Mouse (Mus musculus): Measurements from ENCODE around the gene Bend7. TPM values are rescaled to one million over a fixed set of nuclear protein-coding genes. Genes with fewer than 3 reads are reported as not detected.

Gene Bend7
- polyA plus RNA-seq, 1 experiment, result 6.1 TPM

DNA sequence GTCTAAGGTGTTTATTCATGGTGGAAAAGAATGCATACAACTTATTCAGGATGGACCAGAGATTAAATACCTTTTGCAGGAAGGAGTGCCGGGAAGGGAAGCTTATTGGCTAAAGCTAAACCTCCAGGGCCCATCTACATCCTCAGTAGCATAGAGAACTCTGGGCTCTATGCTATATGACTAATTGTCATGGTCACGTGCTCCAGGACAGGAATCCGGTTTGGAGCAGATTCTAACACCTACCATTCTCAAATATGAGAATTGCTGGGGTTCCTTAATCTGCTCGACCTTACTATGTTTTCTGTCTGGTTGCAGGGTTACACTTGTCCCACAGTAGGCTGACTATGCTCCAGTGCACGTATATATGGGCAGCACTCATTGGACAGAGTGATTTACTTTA lies 110.4 kb downstream of the Bend7 start:
- TF ChIP-seq CTCF (IDR thresholded peaks at IDR 0.05; ENCODE audit: borderline replicate concordance, extremely low read depth, insufficient read depth, insufficient read length) (no peak), POLR2A (IDR thresholded peaks at IDR 0.05; ENCODE audit: borderline replicate concordance, extremely low read depth, insufficient read depth, insufficient read length, poor library complexity, severe bottlenecking) (no peak)
- DNase-seq (ENCODE audit: low read depth), result no peak

GRCm38 (mm10) chr2:4828446-4828997 lies 110.9 kb downstream of the Bend7 start:
- no peak for DNase-seq (ENCODE audit: low read depth)
- TF ChIP-seq CTCF (IDR thresholded peaks at IDR 0.05; ENCODE audit: borderline replicate concordance, extremely low read depth, insufficient read depth, insufficient read length) (no peak), POLR2A (IDR thresholded peaks at IDR 0.05; ENCODE audit: borderline replicate concordance, extremely low read depth, insufficient read depth, insufficient read length, poor library complexity, severe bottlenecking) (no peak)

DNA sequence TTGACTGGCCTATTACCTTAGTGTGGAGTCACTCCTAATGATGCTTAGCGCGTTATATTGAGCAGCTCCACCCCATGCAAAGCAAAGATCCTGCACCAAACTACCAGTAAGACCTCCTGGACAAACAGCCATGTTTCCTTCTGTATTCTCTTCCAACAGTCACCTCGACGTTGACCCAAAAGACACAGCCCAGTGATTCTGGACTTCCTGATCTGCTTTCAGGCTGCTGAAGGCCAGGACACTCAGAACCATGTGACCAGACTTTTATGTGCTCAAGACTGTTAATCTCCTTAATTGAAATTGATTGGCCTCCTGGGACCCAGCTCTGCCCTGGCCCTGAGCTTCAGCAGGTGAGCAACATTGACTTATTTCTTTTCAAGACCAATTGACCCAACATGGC lies 111.4 kb downstream of the Bend7 start:
- DNase-seq (ENCODE audit: low read depth), result no peak
- TF ChIP-seq POLR2A (IDR thresholded peaks at IDR 0.05; ENCODE audit: borderline replicate concordance, extremely low read depth, insufficient read depth, insufficient read length, poor library complexity, severe bottlenecking) (no peak), CTCF (IDR thresholded peaks at IDR 0.05; ENCODE audit: borderline replicate concordance, extremely low read depth, insufficient read depth, insufficient read length) (no peak)

GRCm38 (mm10) chr2:4829489-4830065 lies 111.9 kb downstream of the Bend7 start:
- TF ChIP-seq POLR2A (IDR thresholded peaks at IDR 0.05; ENCODE audit: borderline replicate concordance, extremely low read depth, insufficient read depth, insufficient read length, poor library complexity, severe bottlenecking) (no peak), CTCF (IDR thresholded peaks at IDR 0.05; ENCODE audit: borderline replicate concordance, extremely low read depth, insufficient read depth, insufficient read length) (no peak)
- no peak for DNase-seq (ENCODE audit: low read depth)

- no peak for DNase-seq (ENCODE audit: low read depth)
- no peak for TF ChIP-seq CTCF (IDR thresholded peaks at IDR 0.05; ENCODE audit: borderline replicate concordance, extremely low read depth, insufficient read depth, insufficient read length)
- no peak for TF ChIP-seq POLR2A (IDR thresholded peaks at IDR 0.05; ENCODE audit: borderline replicate concordance, extremely low read depth, insufficient read depth, insufficient read length, poor library complexity, severe bottlenecking)
These were observed 113.9 kb downstream of the Bend7 start for GRCm38 (mm10) chr2:4831493-4831892.

- no peak for DNase-seq (ENCODE audit: low read depth)
- no peak for TF ChIP-seq POLR2A (IDR thresholded peaks at IDR 0.05; ENCODE audit: borderline replicate concordance, extremely low read depth, insufficient read depth, insufficient read length, poor library complexity, severe bottlenecking)
- no peak for TF ChIP-seq CTCF (IDR thresholded peaks at IDR 0.05; ENCODE audit: borderline replicate concordance, extremely low read depth, insufficient read depth, insufficient read length)
These were observed 114.5 kb downstream of the Bend7 start for GRCm38 (mm10) chr2:4832166-4832565.

DNA sequence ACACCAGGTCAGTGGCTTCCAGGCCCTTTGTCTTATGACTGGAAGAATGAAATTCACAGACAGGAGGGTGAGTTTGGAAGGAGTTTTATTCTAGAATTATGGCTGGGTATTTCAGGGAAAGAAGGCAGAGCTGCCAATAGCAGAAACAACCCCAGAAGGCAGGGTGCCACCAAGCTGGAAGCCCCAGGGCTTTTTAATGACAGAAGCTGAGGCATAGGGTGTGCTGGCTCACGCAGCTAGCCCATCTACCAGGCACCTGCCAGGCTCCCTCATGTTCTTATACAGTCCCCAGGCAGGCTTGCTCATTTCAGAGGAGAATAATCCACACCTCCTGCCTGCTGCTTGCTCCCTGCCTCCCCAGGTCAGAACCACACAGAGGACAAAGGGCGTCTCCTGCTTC lies 131.8 kb downstream of the Bend7 start:
- no peak for TF ChIP-seq CTCF (IDR thresholded peaks at IDR 0.05; ENCODE audit: borderline replicate concordance, extremely low read depth, insufficient read depth, insufficient read length)
- TF ChIP-seq POLR2A (IDR thresholded peaks at IDR 0.05; ENCODE audit: borderline replicate concordance, extremely low read depth, insufficient read depth, insufficient read length, poor library complexity, severe bottlenecking), result no peak
- DNase-seq (ENCODE audit: low read depth), result peak; percentile 6

Other genes starting within 250 kb of the Bend7 start
- gene Prpf18, start 65.7 kb upstream of the Bend7 start, polyA plus RNA-seq (2012; rRNA removed), result 37.2 and 40.7 TPM in 2 replicates
- 73.8 and 77.2 TPM in 2 replicates for gene Sephs1, start 163.7 kb downstream of the Bend7 start, polyA plus RNA-seq (2012; rRNA removed)
- 25.3 and 33.9 TPM in 2 replicates for gene Phyh, start 201.2 kb downstream of the Bend7 start, polyA plus RNA-seq (2012; rRNA removed)

All from brain, embryonic 14.5 days (tissue).